Mouse (Mus musculus) adrenal gland, adult 2 months (tissue): ENCODE data around the gene Pxylp1. TPM values are rescaled to one million over a fixed set of nuclear protein-coding genes. Genes with fewer than 3 reads are reported as not detected.

Source experiments
- DNase-seq: peaks from one replicate; pipeline ENCODE4 v3.0.0; 2021
- polyA plus RNA-seq: library from polyadenylated mRNA; depleted of rRNA; stranded (reverse); fragments of >200 nt; gene quantifications from 2 replicates; pipeline ENCODE4 v1.2.3, GENCODE M21; 2012
- total RNA-seq, 2 experiments: library from RNA; stranded (reverse); gene quantifications; 2 replicates each; pipeline ENCODE4 v1.2.3; 2021

Gene Pxylp1
- total and polyA plus RNA-seq, 3 experiments = 2.7 to 13.0 (median 5.6) TPM

GRCm38 (mm10) chr9:96824026-96824425 is 68.4 kb downstream of the Pxylp1 start:
- peak; percentile 87 for DNase-seq

- no peak for DNase-seq
Observed at GRCm38 (mm10) chr9:96823541-96823940, 68.9 kb downstream of the Pxylp1 start.

GRCm38 (mm10) chr9:96823005-96823404 is 69.5 kb downstream of the Pxylp1 start:
- DNase-seq = no peak

- no peak for DNase-seq
Observed at GRCm38 (mm10) chr9:96818822-96819481, 73.5 kb downstream of the Pxylp1 start.

- peak; percentile 56 for DNase-seq
Observed at GRCm38 (mm10) chr9:96818128-96818821, 74.2 kb downstream of the Pxylp1 start.

GRCm38 (mm10) chr9:96811996-96812395 is 80.5 kb downstream of the Pxylp1 start:
- no peak for DNase-seq

- no peak for DNase-seq
Observed at GRCm38 (mm10) chr9:96800131-96800825, 92.2 kb downstream of the Pxylp1 start.

GRCm38 (mm10) chr9:96797311-96797710 is 95.2 kb downstream of the Pxylp1 start:
- DNase-seq = no peak

- DNase-seq = peak; percentile 49
Observed at GRCm38 (mm10) chr9:96795399-96795928, 97.0 kb downstream of the Pxylp1 start.

GRCm38 (mm10) chr9:96794601-96795000 is 97.9 kb downstream of the Pxylp1 start:
- DNase-seq = peak; percentile 74

- DNase-seq = no peak
Observed at GRCm38 (mm10) chr9:96792543-96792942, 99.9 kb downstream of the Pxylp1 start.

- no peak for DNase-seq
Observed at GRCm38 (mm10) chr9:96790389-96791007, 102.0 kb downstream of the Pxylp1 start.

GRCm38 (mm10) chr9:96789906-96790305 is 102.6 kb downstream of the Pxylp1 start:
- DNase-seq = no peak

GRCm38 (mm10) chr9:96787797-96788196 is 104.7 kb downstream of the Pxylp1 start:
- DNase-seq = no peak

GRCm38 (mm10) chr9:96785871-96786342 is 106.6 kb downstream of the Pxylp1 start:
- DNase-seq = no peak

- DNase-seq = no peak
Observed at GRCm38 (mm10) chr9:96785187-96785586, 107.3 kb downstream of the Pxylp1 start.

GRCm38 (mm10) chr9:96783667-96784066 is 108.8 kb downstream of the Pxylp1 start:
- DNase-seq = no peak

- DNase-seq = peak; percentile 79
Observed at GRCm38 (mm10) chr9:96783258-96783657, 109.2 kb downstream of the Pxylp1 start.

- peak; percentile 72 for DNase-seq
Observed at GRCm38 (mm10) chr9:96782062-96782461, 110.4 kb downstream of the Pxylp1 start.
